Mouse (Mus musculus): ENCODE measurements at regions not wholly inside any gene's neighbourhood (a gene's known extent, or its start where the extent isn't known, plus 50 kb on each side); places are given as distances from the start of the nearest gene placed in this dataset.
A peak's percentile ranks its signal among the peaks of the same experiment; 100 is the strongest.
"Not testable (repeated sequence)": the region's sequence is repeated elsewhere in the genome, so short reads cannot be mapped to it uniquely, and the experiment has no call there.

- DNase-seq (ENCODE audit: low read depth): peak; percentile 15
These were observed 250.5 kb downstream of the Kcnc2 start for GRCm38 (mm10) chr10:112521388-112521787.

GRCm38 (mm10) chr10:112543051-112543450 lies 272.1 kb downstream of the Kcnc2 start:
- DNase-seq (ENCODE audit: low read depth): no peak

- no peak for DNase-seq (ENCODE audit: low read depth)
These were observed 301.0 kb downstream of the Kcnc2 start for GRCm38 (mm10) chr10:112571772-112572551.

GRCm38 (mm10) chr10:112572556-112572955 lies 301.6 kb downstream of the Kcnc2 start:
- no peak for DNase-seq (ENCODE audit: low read depth)

- no peak for DNase-seq (ENCODE audit: low read depth)
These were observed 314.0 kb downstream of the Kcnc2 start for GRCm38 (mm10) chr10:112584939-112585338.

- no peak for DNase-seq (ENCODE audit: low read depth)
These were observed 323.4 kb downstream of the Kcnc2 start for GRCm38 (mm10) chr10:112594327-112594726.

- DNase-seq (ENCODE audit: low read depth): peak; percentile 33
These were observed 323.2 kb downstream of the Atxn7l3b start for GRCm38 (mm10) chr10:112605592-112605991.

- DNase-seq (ENCODE audit: low read depth): no peak
These were observed 321.2 kb downstream of the Atxn7l3b start for GRCm38 (mm10) chr10:112607642-112608041.

- peak; percentile 32 for DNase-seq (ENCODE audit: low read depth)
These were observed 317.1 kb downstream of the Atxn7l3b start for GRCm38 (mm10) chr10:112611711-112612110.

GRCm38 (mm10) chr10:112613751-112614150 lies 315.1 kb downstream of the Atxn7l3b start:
- no peak for DNase-seq (ENCODE audit: low read depth)

- DNase-seq (ENCODE audit: low read depth): peak; percentile 9
These were observed 314.6 kb downstream of the Atxn7l3b start for GRCm38 (mm10) chr10:112614226-112614625.

- no peak for DNase-seq (ENCODE audit: low read depth)
These were observed 309.1 kb downstream of the Atxn7l3b start for GRCm38 (mm10) chr10:112619740-112620139.

GRCm38 (mm10) chr10:112629752-112630151 lies 299.0 kb downstream of the Atxn7l3b start:
- DNase-seq (ENCODE audit: low read depth): no peak

- no peak for DNase-seq (ENCODE audit: low read depth)
These were observed 293.6 kb downstream of the Atxn7l3b start for GRCm38 (mm10) chr10:112635199-112635598.

- DNase-seq (ENCODE audit: low read depth): no peak
These were observed 292.2 kb downstream of the Atxn7l3b start for GRCm38 (mm10) chr10:112636574-112636973.

- DNase-seq (ENCODE audit: low read depth): not testable (repeated sequence)
These were observed 288.2 kb downstream of the Atxn7l3b start for GRCm38 (mm10) chr10:112640551-112640950.

- DNase-seq (ENCODE audit: low read depth): peak; percentile 13
These were observed 279.8 kb downstream of the Atxn7l3b start for GRCm38 (mm10) chr10:112648986-112649385.

Measured in NIH3T3 (cell line).